Mouse (Mus musculus): ENCODE measurements at regions not wholly inside any gene's neighbourhood (a gene's known extent, or its start where the extent isn't known, plus 50 kb on each side); places are given as distances from the start of the nearest gene placed in this dataset.

DNA sequence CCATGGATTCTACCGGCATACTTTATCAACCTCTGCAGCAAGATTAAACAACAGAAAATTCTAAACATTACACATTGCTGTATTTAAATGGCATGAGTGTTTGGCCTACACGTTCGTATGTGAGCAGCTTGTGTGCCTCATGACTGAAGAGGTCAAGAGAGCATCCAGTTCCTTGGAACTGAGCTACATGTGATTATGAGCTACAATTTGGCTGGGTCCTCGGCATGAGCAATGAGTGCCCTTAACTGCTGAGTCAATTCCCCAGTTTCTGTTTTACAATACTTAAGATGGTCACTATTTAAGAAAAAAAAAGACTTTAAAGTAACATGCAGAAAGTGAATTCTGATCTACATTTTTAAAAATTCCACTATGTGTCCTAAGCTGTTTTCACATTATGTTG is 338.4 kb upstream of the Gpc6 start:
- H3K4me3 ChIP-seq (replicated peaks; ENCODE audit: low read depth, low read length) = no peak overlapping the region
- no peaks in the 10 kb centered on the region for H3K4me1 ChIP-seq (ENCODE audit: control insufficient read depth, insufficient read depth, low read length)
- H3K9me3 ChIP-seq (ENCODE audit: control insufficient read depth, low read length) = no peaks in the 10 kb centered on the region
- no peak overlapping the region for H3K4me2 ChIP-seq (ENCODE audit: low read length)
- no peak overlapping the region for H3K27ac ChIP-seq (replicated peaks; ENCODE audit: low read depth, low read length)
- WGBS = 94% methylated on average over 4 of the region's 4 CpGs
- no peak overlapping the region for H3K9ac ChIP-seq (replicated peaks; ENCODE audit: low read length)
- no peaks in the 10 kb centered on the region for H3K27me3 ChIP-seq (ENCODE audit: control insufficient read depth, insufficient read depth, low read length)
- ATAC-seq (ENCODE audit: low FRiP score, low TSS enrichment) (no peak), DNase-seq (no peak)
- H3K36me3 ChIP-seq (ENCODE audit: control insufficient read depth, insufficient read depth, low read length) = no peaks in the 10 kb centered on the region

DNA sequence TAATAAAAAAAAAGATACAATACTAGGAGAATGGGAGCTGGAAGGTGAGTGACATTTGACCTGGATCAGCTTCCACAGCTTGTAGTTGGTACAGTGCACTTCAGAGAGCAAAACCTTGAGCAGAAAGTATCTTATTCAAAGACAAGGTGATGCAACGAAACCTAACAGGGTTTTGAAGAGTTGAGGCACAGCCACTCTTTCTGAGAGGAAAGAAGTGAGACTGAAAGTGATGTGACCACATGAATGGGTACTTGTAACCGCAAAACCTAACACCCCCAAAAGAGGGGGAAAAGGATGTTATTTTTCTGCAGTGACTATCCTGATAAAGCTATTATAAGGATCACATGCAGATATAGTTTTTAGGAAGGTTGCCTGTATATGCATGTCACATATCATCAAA is 335.6 kb upstream of the Gpc6 start:
- Histone ChIP-seq H3K4me3 (replicated peaks; ENCODE audit: low read depth, low read length) (no peak overlapping the region), H3K4me2 (ENCODE audit: low read length) (no peak overlapping the region), H3K9ac (replicated peaks; ENCODE audit: low read length) (no peak overlapping the region), H3K9me3 (ENCODE audit: control insufficient read depth, low read length) (no peaks in the 10 kb centered on the region), H3K4me1 (ENCODE audit: control insufficient read depth, insufficient read depth, low read length) (no peaks in the 10 kb centered on the region), H3K27me3 (ENCODE audit: control insufficient read depth, insufficient read depth, low read length) (no peaks in the 10 kb centered on the region), H3K36me3 (ENCODE audit: control insufficient read depth, insufficient read depth, low read length) (no peaks in the 10 kb centered on the region), H3K27ac (replicated peaks; ENCODE audit: low read depth, low read length) (no peak overlapping the region)
- 90% methylated on average over 2 of the region's 2 CpGs for WGBS
- ATAC-seq (ENCODE audit: low FRiP score, low TSS enrichment) (no peak), DNase-seq (no peak)

DNA sequence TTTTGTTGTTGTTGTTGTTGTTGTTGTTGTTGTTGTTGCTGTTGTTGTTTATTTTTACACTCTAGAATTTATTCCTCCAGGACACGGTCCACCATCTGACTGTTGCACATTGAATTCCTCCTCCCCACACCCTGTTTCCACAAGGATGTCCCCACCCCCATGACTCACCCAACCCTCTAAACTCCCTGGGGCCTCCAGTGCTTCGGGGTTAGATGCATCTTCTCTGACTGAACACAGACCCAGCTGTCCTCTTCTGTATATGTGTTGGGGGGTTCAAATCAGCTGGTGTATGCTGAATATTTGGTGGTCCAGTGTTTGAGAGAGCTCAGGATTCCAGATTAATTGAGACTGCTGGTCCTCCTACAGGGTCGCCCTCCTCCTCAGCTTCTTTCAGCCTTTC is 335.0 kb upstream of the Gpc6 start:
- H3K36me3 ChIP-seq (ENCODE audit: control insufficient read depth, insufficient read depth, low read length) = no peaks in the 10 kb centered on the region
- 91% methylated on average over 3 of the region's 3 CpGs for WGBS
- H3K27me3 ChIP-seq (ENCODE audit: control insufficient read depth, insufficient read depth, low read length) = no peaks in the 10 kb centered on the region
- H3K4me3 ChIP-seq (replicated peaks; ENCODE audit: low read depth, low read length) = no peak overlapping the region
- no peaks in the 10 kb centered on the region for H3K4me1 ChIP-seq (ENCODE audit: control insufficient read depth, insufficient read depth, low read length)
- DNase-seq = no peak
- H3K27ac ChIP-seq (replicated peaks; ENCODE audit: low read depth, low read length) = no peak overlapping the region
- H3K4me2 ChIP-seq (ENCODE audit: low read length) = no peak overlapping the region
- H3K9me3 ChIP-seq (ENCODE audit: control insufficient read depth, low read length) = no peaks in the 10 kb centered on the region
- no peak for ATAC-seq (ENCODE audit: low FRiP score, low TSS enrichment)
- H3K9ac ChIP-seq (replicated peaks; ENCODE audit: low read length) = no peak overlapping the region

DNA sequence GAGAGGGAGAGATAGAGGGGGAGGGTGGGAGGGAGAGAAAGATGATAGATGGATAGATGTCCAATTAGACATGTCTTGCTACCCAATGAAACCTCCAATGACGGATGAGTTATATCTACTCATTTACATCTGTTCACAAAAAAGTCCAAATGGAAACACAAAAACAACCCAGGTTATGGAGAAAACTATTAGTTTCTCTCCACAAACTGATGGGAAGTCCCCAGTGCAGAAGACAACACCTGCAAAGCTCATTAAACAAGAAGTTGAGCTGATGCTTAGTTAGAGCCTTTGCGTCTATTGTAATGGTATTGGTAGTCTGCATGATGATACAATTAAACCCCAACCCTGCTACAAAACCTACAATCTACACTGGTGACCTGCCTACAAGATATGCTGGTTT is 317.0 kb upstream of the Gpc6 start:
- Histone ChIP-seq H3K9ac (replicated peaks; ENCODE audit: low read length) (no peak overlapping the region), H3K4me3 (replicated peaks; ENCODE audit: low read depth, low read length) (no peak overlapping the region), H3K9me3 (ENCODE audit: control insufficient read depth, low read length) (no peaks in the 10 kb centered on the region), H3K4me2 (ENCODE audit: low read length) (no peak overlapping the region), H3K4me1 (ENCODE audit: control insufficient read depth, insufficient read depth, low read length) (no peaks in the 10 kb centered on the region), H3K27me3 (ENCODE audit: control insufficient read depth, insufficient read depth, low read length) (no peaks in the 10 kb centered on the region), H3K36me3 (ENCODE audit: control insufficient read depth, insufficient read depth, low read length) (no peaks in the 10 kb centered on the region), H3K27ac (replicated peaks; ENCODE audit: low read depth, low read length) (no peak overlapping the region)
- 96% methylated on average over 2 of the region's 2 CpGs for WGBS
- DNase-seq (no peak), ATAC-seq (ENCODE audit: low FRiP score, low TSS enrichment) (no peak)

DNA sequence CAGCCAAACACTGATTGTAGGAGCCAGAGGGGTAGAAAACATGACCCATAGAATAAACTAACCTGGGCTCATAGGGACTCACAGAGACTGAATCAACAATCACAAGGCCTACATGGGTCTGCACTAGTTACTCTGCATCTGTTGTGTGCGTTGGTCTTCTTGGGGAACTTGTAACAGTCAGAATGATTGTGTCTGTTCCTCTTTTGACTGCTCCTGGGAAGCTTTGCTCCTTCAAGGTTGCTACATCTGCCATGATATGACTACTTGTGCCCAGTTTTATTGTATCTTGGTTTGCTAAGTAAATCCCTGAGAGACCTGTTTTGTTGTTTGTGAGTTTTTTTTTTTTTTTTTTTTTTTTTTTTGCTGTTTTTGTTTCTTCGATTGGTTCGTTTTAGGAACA is 313.9 kb upstream of the Gpc6 start:
- no peaks in the 10 kb centered on the region for H3K27me3 ChIP-seq (ENCODE audit: control insufficient read depth, insufficient read depth, low read length)
- no peak for ATAC-seq (ENCODE audit: low FRiP score, low TSS enrichment)
- 89% methylated on average over 3 of the region's 3 CpGs for WGBS

DNA sequence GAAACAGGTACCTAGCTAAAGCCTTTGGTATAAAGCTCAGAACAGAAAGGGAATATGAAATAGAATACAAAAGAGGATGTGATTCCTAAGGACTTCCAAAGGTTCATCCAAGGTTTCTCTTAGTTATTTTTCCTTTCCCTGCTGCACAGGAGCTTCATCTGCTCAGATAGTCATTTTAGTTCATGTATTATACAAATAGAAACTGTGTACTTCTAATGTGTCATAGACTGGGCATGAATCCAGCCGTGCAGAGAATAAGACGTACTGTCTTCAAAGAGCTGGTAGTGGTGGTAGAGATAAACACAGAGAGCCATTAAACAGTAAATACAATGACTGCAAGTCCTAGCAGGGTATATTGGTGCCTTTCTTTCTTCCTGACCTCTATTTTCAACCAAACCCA is 292.9 kb upstream of the Gpc6 start:
- Histone ChIP-seq H3K9ac (replicated peaks; ENCODE audit: low read length) (no peak overlapping the region), H3K9me3 (ENCODE audit: control insufficient read depth, low read length) (no peaks in the 10 kb centered on the region), H3K27ac (replicated peaks; ENCODE audit: low read depth, low read length) (no peak overlapping the region), H3K4me2 (ENCODE audit: low read length) (no peak overlapping the region), H3K36me3 (ENCODE audit: control insufficient read depth, insufficient read depth, low read length) (no peaks in the 10 kb centered on the region), H3K4me3 (replicated peaks; ENCODE audit: low read depth, low read length) (no peak overlapping the region), H3K27me3 (ENCODE audit: control insufficient read depth, insufficient read depth, low read length) (no peaks in the 10 kb centered on the region), H3K4me1 (ENCODE audit: control insufficient read depth, insufficient read depth, low read length) (no peaks in the 10 kb centered on the region)
- DNase-seq (no peak), ATAC-seq (ENCODE audit: low FRiP score, low TSS enrichment) (no peak)
- WGBS = 86% methylated on average over 2 of the region's 2 CpGs

More for the DNA sequence above, 313.9 kb upstream of the Gpc6 start:
- Histone ChIP-seq H3K36me3 (ENCODE audit: control insufficient read depth, insufficient read depth, low read length) (no peaks in the 10 kb centered on the region), H3K4me1 (ENCODE audit: control insufficient read depth, insufficient read depth, low read length) (no peaks in the 10 kb centered on the region), H3K4me2 (ENCODE audit: low read length) (no peak overlapping the region), H3K9ac (replicated peaks; ENCODE audit: low read length) (no peak overlapping the region), H3K4me3 (replicated peaks; ENCODE audit: low read depth, low read length) (no peak overlapping the region), H3K27ac (replicated peaks; ENCODE audit: low read depth, low read length) (no peak overlapping the region), H3K9me3 (ENCODE audit: control insufficient read depth, low read length) (no peaks in the 10 kb centered on the region)
- no peak for DNase-seq

DNA sequence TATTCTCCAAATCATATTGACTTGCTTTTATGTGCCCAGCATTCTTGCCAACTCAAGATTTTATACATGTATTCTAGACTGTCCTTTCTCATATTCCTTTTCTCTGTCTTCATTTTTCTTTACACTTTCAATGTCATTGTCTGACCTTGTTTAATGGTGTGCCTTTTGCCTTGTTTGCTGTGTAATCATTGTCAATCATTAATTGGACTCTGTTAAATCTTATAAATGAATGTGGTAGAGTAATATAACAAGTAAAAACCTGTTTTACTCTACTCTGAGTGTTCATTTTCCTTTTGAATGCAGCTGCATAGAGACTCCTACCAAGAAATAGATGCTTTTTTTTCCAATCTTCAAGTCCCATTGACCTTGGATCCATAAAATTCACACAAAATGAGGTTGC is 283.0 kb upstream of the Gpc6 start:
- no peak overlapping the region for H3K4me2 ChIP-seq (ENCODE audit: low read length)
- no peak overlapping the region for H3K27ac ChIP-seq (replicated peaks; ENCODE audit: low read depth, low read length)
- DNase-seq (no peak), ATAC-seq (ENCODE audit: low FRiP score, low TSS enrichment) (no peak)
- no peak overlapping the region for H3K9ac ChIP-seq (replicated peaks; ENCODE audit: low read length)
- no peaks in the 10 kb centered on the region for H3K9me3 ChIP-seq (ENCODE audit: control insufficient read depth, low read length)
- no peak overlapping the region for H3K4me3 ChIP-seq (replicated peaks; ENCODE audit: low read depth, low read length)
- H3K27me3 ChIP-seq (ENCODE audit: control insufficient read depth, insufficient read depth, low read length) = no peaks in the 10 kb centered on the region
- no peaks in the 10 kb centered on the region for H3K4me1 ChIP-seq (ENCODE audit: control insufficient read depth, insufficient read depth, low read length)
- H3K36me3 ChIP-seq (ENCODE audit: control insufficient read depth, insufficient read depth, low read length) = no peaks in the 10 kb centered on the region

DNA sequence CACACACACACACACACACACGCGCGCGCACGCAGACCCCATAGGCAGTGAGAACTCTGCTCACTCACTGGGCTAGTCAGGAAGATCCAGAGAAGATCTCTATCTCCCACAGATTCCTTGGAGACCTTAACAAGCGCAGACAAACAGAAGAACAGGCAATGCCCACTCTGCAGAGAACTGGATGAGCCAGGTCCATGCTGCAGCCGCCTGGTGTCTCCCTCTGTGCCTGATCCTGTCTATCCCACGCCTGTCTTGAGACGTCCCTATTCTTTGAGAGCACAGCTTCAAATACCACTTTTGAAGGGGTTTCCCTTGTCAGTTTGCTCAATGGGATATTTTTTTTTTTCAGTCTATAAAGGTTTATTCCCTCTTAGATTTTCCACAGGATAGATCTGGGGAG is 273.2 kb upstream of the Gpc6 start:
- 83% methylated on average over 9 of the region's 9 CpGs for WGBS
- H3K9me3 ChIP-seq (ENCODE audit: control insufficient read depth, low read length) = no peaks in the 10 kb centered on the region
- H3K4me2 ChIP-seq (ENCODE audit: low read length) = no peak overlapping the region
- H3K4me3 ChIP-seq (replicated peaks; ENCODE audit: low read depth, low read length) = no peak overlapping the region
- H3K4me1 ChIP-seq (ENCODE audit: control insufficient read depth, insufficient read depth, low read length) = no peaks in the 10 kb centered on the region
- DNase-seq = no peak
- no peaks in the 10 kb centered on the region for H3K36me3 ChIP-seq (ENCODE audit: control insufficient read depth, insufficient read depth, low read length)
- H3K27ac ChIP-seq (replicated peaks; ENCODE audit: low read depth, low read length) = no peak overlapping the region
- ATAC-seq (ENCODE audit: low FRiP score, low TSS enrichment) = no peak
- no peaks in the 10 kb centered on the region for H3K27me3 ChIP-seq (ENCODE audit: control insufficient read depth, insufficient read depth, low read length)
- no peak overlapping the region for H3K9ac ChIP-seq (replicated peaks; ENCODE audit: low read length)

DNA sequence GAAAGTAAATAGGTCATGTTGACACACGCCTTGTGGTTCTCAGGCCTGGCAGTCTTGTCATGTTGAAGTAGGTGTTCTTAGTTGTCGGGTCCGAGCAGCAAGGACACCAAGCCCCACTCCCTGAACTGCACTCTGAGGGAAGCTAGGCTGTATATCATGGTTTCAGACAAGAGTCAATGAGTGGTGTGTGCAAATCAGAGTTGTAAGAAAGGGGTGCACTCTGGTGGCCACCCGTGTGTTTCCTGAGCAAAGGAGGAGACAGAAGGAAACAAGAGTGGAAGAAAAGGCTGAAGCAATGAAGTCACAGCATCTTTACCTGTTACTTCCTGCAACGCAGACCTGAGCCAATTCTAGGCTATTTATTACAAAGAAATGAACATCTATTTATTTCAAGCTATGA is 241.2 kb upstream of the Gpc6 start:
- H3K9ac ChIP-seq (replicated peaks; ENCODE audit: low read length) = no peak overlapping the region
- H3K27me3 ChIP-seq (ENCODE audit: control insufficient read depth, insufficient read depth, low read length) = no peaks in the 10 kb centered on the region
- WGBS = 87% methylated on average over 5 of the region's 5 CpGs
- DNase-seq = no peak
- H3K4me2 ChIP-seq (ENCODE audit: low read length) = no peak overlapping the region
- no peak overlapping the region for H3K27ac ChIP-seq (replicated peaks; ENCODE audit: low read depth, low read length)
- H3K36me3 ChIP-seq (ENCODE audit: control insufficient read depth, insufficient read depth, low read length) = no peaks in the 10 kb centered on the region
- H3K4me3 ChIP-seq (replicated peaks; ENCODE audit: low read depth, low read length) = no peak overlapping the region
- ATAC-seq (ENCODE audit: low FRiP score, low TSS enrichment) = no peak
- H3K9me3 ChIP-seq (ENCODE audit: control insufficient read depth, low read length) = no peaks in the 10 kb centered on the region
- no peaks in the 10 kb centered on the region for H3K4me1 ChIP-seq (ENCODE audit: control insufficient read depth, insufficient read depth, low read length)
